Mouse (Mus musculus) urinary bladder, postnatal 4 days (tissue): ENCODE data around the gene Usp11.

Experiments
- DNase-seq, 2 experiments: peaks; one replicate each; pipeline ENCODE4 v3.0.0; 2021 to 2022; ENCODE audit warnings: low spot score in 2 of 2

The Usp11 gene

GRCm38 (mm10) chrX:20703741-20704290 lies at the start of gene Usp11:
Usp11 (plus strand) TSS chrX:20703906.
- peak in 1 of 2 experiments; percentile 26 for DNase-seq

- no peak for DNase-seq
These were observed 46.1 kb upstream of the Usp11 start for GRCm38 (mm10) chrX:20657593-20657992.

- DNase-seq: peak; percentile 61 to 70
These were observed 45.6 kb upstream of the Usp11 start, which contains the start of gene Uba1 for GRCm38 (mm10) chrX:20658026-20658652. Uba1 (plus strand) TSS chrX:20658326.

GRCm38 (mm10) chrX:20658891-20659406 lies 44.8 kb upstream of the Usp11 start:
- DNase-seq: no peak

- no peak for DNase-seq
These were observed 41.4 kb upstream of the Usp11 start for GRCm38 (mm10) chrX:20662317-20662715.

- peak; percentile 74 to 77 for DNase-seq
These were observed 40.8 kb upstream of the Usp11 start for GRCm38 (mm10) chrX:20662716-20663443.

GRCm38 (mm10) chrX:20663444-20663790 lies 40.3 kb upstream of the Usp11 start:
- no peak for DNase-seq

- DNase-seq: peak; percentile 79 to 80
These were observed 16.1 kb upstream of the Usp11 start, which contains the start of gene Cdk16 for GRCm38 (mm10) chrX:20687519-20688067. Cdk16 (plus strand) TSS chrX:20687954.

- peak; percentile 79 to 81 for DNase-seq
These were observed 15.6 kb upstream of the Usp11 start for GRCm38 (mm10) chrX:20688068-20688547.

GRCm38 (mm10) chrX:20688615-20689014 lies 15.1 kb upstream of the Usp11 start:
- DNase-seq: peak; percentile 38 to 63

- DNase-seq: no peak
These were observed 12.1 kb upstream of the Usp11 start for GRCm38 (mm10) chrX:20691566-20691965.

GRCm38 (mm10) chrX:20692616-20693015 lies 11.1 kb upstream of the Usp11 start:
- DNase-seq: no peak

- DNase-seq: no peak
These were observed 7.9 kb upstream of the Usp11 start for GRCm38 (mm10) chrX:20695842-20696241.

- DNase-seq: peak; percentile 72 to 78
These were observed 783 bp downstream of the Usp11 start for GRCm38 (mm10) chrX:20704295-20705082.

- DNase-seq: no peak
These were observed 1.3 kb downstream of the Usp11 start for GRCm38 (mm10) chrX:20705083-20705402.

- DNase-seq: no peak
These were observed 25.0 kb downstream of the Usp11 start for GRCm38 (mm10) chrX:20728681-20729080.

- DNase-seq: peak in 1 of 2 experiments; percentile 18
These were observed 26.3 kb downstream of the Usp11 start for GRCm38 (mm10) chrX:20730048-20730447.

- no peak for DNase-seq
These were observed 32.8 kb downstream of the Usp11 start for GRCm38 (mm10) chrX:20736479-20736878.

GRCm38 (mm10) chrX:20748829-20749228 lies 45.1 kb downstream of the Usp11 start:
- no peak for DNase-seq

GRCm38 (mm10) chrX:20761201-20761600 lies 57.5 kb downstream of the Usp11 start:
- no peak for DNase-seq
